Mouse (Mus musculus): ENCODE measurements around the gene Gm17720.

GRCm38 (mm10) chr8:110140156-110140555, 37.6 kb upstream of the Gm17720 start:
- TF ChIP-seq POLR2A (IDR thresholded peaks at IDR 0.05; ENCODE audit: extremely low read depth, insufficient read depth, low read length) (no peak), CTCF (IDR thresholded peaks at IDR 0.05; ENCODE audit: extremely low read depth, insufficient read depth, low read length) (no peak)
